Mouse (Mus musculus) 3134 (cell line): ENCODE data around the gene Chl1.

ENCODE experiments used
- DNase-seq: peaks from one replicate; pipeline ENCODE4 v3.0.0-alpha.2; 2011; ENCODE audit warnings: low spot score; ENCODE audit not compliant: insufficient read length; ENCODE audit errors: extremely low read depth

Gene Chl1

GRCm38 (mm10) chr6:103656778-103657177 is 146.4 kb downstream of the Chl1 start:
- DNase-seq: no peak

GRCm38 (mm10) chr6:103659173-103659572 is 148.8 kb downstream of the Chl1 start:
- no peak for DNase-seq

GRCm38 (mm10) chr6:103665206-103665605 is 154.8 kb downstream of the Chl1 start:
- no peak for DNase-seq

- DNase-seq: no peak
Observed at GRCm38 (mm10) chr6:103665677-103666316, 155.4 kb downstream of the Chl1 start.

- DNase-seq: no peak
Observed at GRCm38 (mm10) chr6:103673111-103673510, 162.7 kb downstream of the Chl1 start.

GRCm38 (mm10) chr6:103674332-103674731 is 163.9 kb downstream of the Chl1 start:
- DNase-seq: no peak

GRCm38 (mm10) chr6:103675145-103675544 is 164.8 kb downstream of the Chl1 start:
- no peak for DNase-seq

GRCm38 (mm10) chr6:103676664-103677063 is 166.3 kb downstream of the Chl1 start:
- DNase-seq: no peak

GRCm38 (mm10) chr6:103677072-103677471 is 166.7 kb downstream of the Chl1 start:
- no peak for DNase-seq

GRCm38 (mm10) chr6:103682854-103683574 is 172.6 kb downstream of the Chl1 start:
- peak; percentile 15 for DNase-seq

GRCm38 (mm10) chr6:103692511-103692910 is 182.1 kb downstream of the Chl1 start:
- no peak for DNase-seq

- DNase-seq: peak; percentile 8
Observed at GRCm38 (mm10) chr6:103697349-103698028, 187.1 kb downstream of the Chl1 start.

GRCm38 (mm10) chr6:103699482-103699881 is 189.1 kb downstream of the Chl1 start:
- no peak for DNase-seq

- DNase-seq: no peak
Observed at GRCm38 (mm10) chr6:103699895-103700294, 189.5 kb downstream of the Chl1 start.

GRCm38 (mm10) chr6:103700336-103700735 is 189.9 kb downstream of the Chl1 start:
- DNase-seq: no peak

- DNase-seq: no peak
Observed at GRCm38 (mm10) chr6:103706366-103706765, 196.0 kb downstream of the Chl1 start.

GRCm38 (mm10) chr6:103739291-103739690 is 228.9 kb downstream of the Chl1 start:
- no peak for DNase-seq

GRCm38 (mm10) chr6:103742784-103743183 is 232.4 kb downstream of the Chl1 start:
- no peak for DNase-seq

- DNase-seq: no peak
Observed at GRCm38 (mm10) chr6:103746103-103746502, 235.7 kb downstream of the Chl1 start.

- DNase-seq: no peak
Observed at GRCm38 (mm10) chr6:103749122-103749773, 238.9 kb downstream of the Chl1 start.

- no peak for DNase-seq
Observed at GRCm38 (mm10) chr6:103753891-103754290, 243.5 kb downstream of the Chl1 start.
